Mouse (Mus musculus) spleen, adult 2 months (tissue): Measurements from ENCODE around the gene Polr2b. TPM values are rescaled to one million over a fixed set of nuclear protein-coding genes. Genes with fewer than 3 reads are reported as not detected.
A peak's percentile ranks its signal among the peaks of the same experiment; 100 is the strongest.

Experiments used
- DNase-seq, 2 experiments: peaks; one replicate each; pipeline versions ENCODE4 v3.0.0 to v3.0.0-alpha.2; 2012 to 2021; ENCODE audit warnings: low spot score in 2 of 2, low read depth in 1 of 2
- H3K27ac ChIP-seq: fragments of 200-500 bp; 2 replicates; pipeline ENCODE4 v1.5.1; 2012; ENCODE audit warnings: low read length, inconsistent platforms; ENCODE audit not compliant: insufficient read depth
- H3K27me3 ChIP-seq: fragments of 200-500 bp; 2 replicates; pipeline ENCODE4 v1.6.1; 2012; ENCODE audit warnings: mild to moderate bottlenecking, moderate library complexity, low read length, inconsistent platforms; ENCODE audit not compliant: control insufficient read depth, insufficient read depth
- H3K36me3 ChIP-seq: fragments of 200-500 bp; 2 replicates; pipeline ENCODE4 v1.6.1; 2012; ENCODE audit warnings: mild to moderate bottlenecking, low read length, inconsistent platforms; ENCODE audit not compliant: control insufficient read depth, insufficient read depth
- H3K4me1 ChIP-seq: fragments of 200-500 bp; 2 replicates; pipeline ENCODE4 v1.6.1; 2011; ENCODE audit warnings: inconsistent platforms; ENCODE audit not compliant: control insufficient read depth, insufficient read depth, insufficient read length
- H3K4me3 ChIP-seq: fragments of 200-500 bp; 2 replicates; pipeline ENCODE4 v1.5.1; 2011; ENCODE audit warnings: mild to moderate bottlenecking, inconsistent platforms; ENCODE audit not compliant: insufficient read depth, insufficient read length; ENCODE audit errors: extremely low read depth
- CTCF ChIP-seq: fragments of 200-500 bp; IDR thresholded peaks from 2 replicates; pipeline ENCODE4 v1.5.1; 2011; ENCODE audit warnings: mild to moderate bottlenecking, inconsistent platforms; ENCODE audit not compliant: insufficient read depth, insufficient read length, insufficient replicate concordance; ENCODE audit errors: extremely low read depth
- POLR2A ChIP-seq: fragments of 200-500 bp; IDR thresholded peaks from 2 replicates; pipeline ENCODE4 v1.6.1; 2011; ENCODE audit warnings: low read depth, low read length, inconsistent platforms
- WGBS: fragments of 180-500 bp; shearing (Covaris S2); methylation state at CpG from one replicate; pipeline ENCODE4 v1.1.7; 2018; 5-methylcytosine and 5-hydroxymethylcytosine counted together
- polyA plus RNA-seq: library from polyadenylated mRNA; depleted of rRNA; stranded (reverse); fragments of >200 nt; gene quantifications from 2 replicates; pipeline ENCODE4 v1.2.3, GENCODE M21; 2012; rRNA removed

Gene Polr2b
- polyA plus RNA-seq, 1 experiment = 16.8 TPM

GRCm38 (mm10) chr5:77393094-77393619 lies 83.2 kb downstream of the Polr2b start:
- 86% methylated on average over 10 of the region's 10 CpGs for WGBS
- Histone ChIP-seq H3K4me1 (no peaks in the 10 kb centered on the region; the same call in 1 of the 2 replicates), H3K36me3 (no peaks in the 10 kb centered on the region), H3K4me3 (no peak overlapping the region), H3K27ac (no peak overlapping the region), H3K27me3 (no peaks in the 10 kb centered on the region)
- DNase-seq = no peak
- TF ChIP-seq POLR2A (no peak), CTCF (no peak)

- H3K36me3 ChIP-seq = no peaks in the 10 kb centered on the region
- H3K27me3 ChIP-seq = no peaks in the 10 kb centered on the region
- H3K27ac ChIP-seq = peak overlapping the region; percentile 43; the same call in 1 of the 2 replicates
- no peak for DNase-seq
- H3K4me1 ChIP-seq = no peaks in the 10 kb centered on the region; the same call in 1 of the 2 replicates
- H3K4me3 ChIP-seq = no peak overlapping the region
- 89% methylated on average over 9 of the region's 9 CpGs for WGBS
- TF ChIP-seq CTCF (no peak), POLR2A (no peak)
These were observed 84.2 kb downstream of the Polr2b start for GRCm38 (mm10) chr5:77393990-77394618.

- no peaks in the 10 kb centered on the region for H3K27me3 ChIP-seq
- no peaks in the 10 kb centered on the region for H3K36me3 ChIP-seq
- H3K4me3 ChIP-seq = no peak overlapping the region
- no peak for DNase-seq
- H3K4me1 ChIP-seq = no peaks in the 10 kb centered on the region; the same call in 1 of the 2 replicates
- H3K27ac ChIP-seq = peak overlapping the region; percentile 2; the same call in 1 of the 2 replicates
- 87% methylated on average over 14 of the region's 14 CpGs for WGBS
- TF ChIP-seq CTCF (no peak), POLR2A (no peak)
These were observed 88.5 kb downstream of the Polr2b start for GRCm38 (mm10) chr5:77398285-77399057.

Other genes with a start within 250 kb of the Polr2b start
- 18.2 and 26.1 TPM in 2 replicates for gene Hopx, start 195.0 kb upstream of the Polr2b start, polyA plus RNA-seq
- 0.18 and 0.25 TPM in 2 replicates for gene Spink2, start 98.7 kb upstream of the Polr2b start, polyA plus RNA-seq
- gene Rest, start 44.7 kb upstream of the Polr2b start, polyA plus RNA-seq = 6.5 and 8.0 TPM in 2 replicates
- 14.1 and 19.8 TPM in 2 replicates for gene Noa1, start 63 bp upstream of the Polr2b start, polyA plus RNA-seq
- 2,807 and 6,735 TPM in 2 replicates for gene Igfbp7, start 97.9 kb downstream of the Polr2b start, polyA plus RNA-seq